Mouse (Mus musculus) embryonic facial prominence, embryonic 11.5 days (tissue): ENCODE results near the gene Usf2. TPM values are rescaled to one million over a fixed set of nuclear protein-coding genes. Genes with fewer than 3 reads are reported as not detected.

Experiments
- ATAC-seq: fragments of 200-750 bp; cut with Nextera tagmentation; replicated peaks from 2 replicates; pipeline ENCODE4 v1.8.0; 2017; ENCODE audit warnings: low read depth; ENCODE audit not compliant: insufficient number of reproducible peaks, low FRiP score, low TSS enrichment
- DNase-seq: peaks from one replicate; pipeline ENCODE4 v3.0.0-alpha.2; 2015; ENCODE audit warnings: low spot score
- H3K27ac ChIP-seq: fragments of 300-500 bp; sonication (generic); replicated peaks from 2 replicates; pipeline ENCODE4 v1.5.1; 2014; ENCODE audit warnings: mild to moderate bottlenecking, low read depth, low read length, control low read depth
- H3K27me3 ChIP-seq: fragments of 300-500 bp; sonication (generic); 2 replicates; pipeline ENCODE4 v1.6.1; 2014; ENCODE audit warnings: mild to moderate bottlenecking, low read length, moderate library complexity, mixed read lengths; ENCODE audit not compliant: control insufficient read depth, insufficient read depth
- H3K36me3 ChIP-seq: fragments of 300-500 bp; sonication (generic); replicated peaks from 2 replicates; pipeline ENCODE4 v1.6.1; 2014; ENCODE audit warnings: low read depth, mild to moderate bottlenecking, low read length, moderate library complexity, mixed read lengths; ENCODE audit not compliant: control insufficient read depth, insufficient read depth
- H3K4me1 ChIP-seq: fragments of 300-500 bp; sonication (generic); 2 replicates; pipeline ENCODE4 v1.6.1; 2014; ENCODE audit warnings: low read length, mixed read lengths; ENCODE audit not compliant: control insufficient read depth, insufficient read depth
- H3K4me2 ChIP-seq: fragments of 300-500 bp; sonication (generic); 2 replicates; pipeline ENCODE4 v1.6.1; 2014; ENCODE audit warnings: low read depth, mild to moderate bottlenecking, control low read depth, low read length, moderate library complexity
- H3K4me3 ChIP-seq: fragments of 300-500 bp; sonication (generic); 2 replicates; pipeline ENCODE4 v1.5.1; 2014; ENCODE audit warnings: low read depth, low read length, control low read depth
- H3K9ac ChIP-seq: fragments of 300-500 bp; sonication (generic); replicated peaks from 2 replicates; pipeline ENCODE4 v1.6.1; 2014; ENCODE audit warnings: mild to moderate bottlenecking, control low read depth, low read length
- H3K9me3 ChIP-seq: fragments of 300-500 bp; sonication (generic); replicated peaks from 2 replicates; pipeline ENCODE4 v1.6.1; 2016; ENCODE audit warnings: mild to moderate bottlenecking, low read length, inconsistent platforms, mixed read lengths; ENCODE audit not compliant: control insufficient read depth
- WGBS: fragments of 180-500 bp; shearing (Covaris S2); extraction: QIAGEN DNeasy Blood & Tissue Kit; methylation state at CpG from one replicate; pipeline ENCODE4 v1.1.7; 2014; 5-methylcytosine and 5-hydroxymethylcytosine counted together
- polyA plus RNA-seq: library from polyadenylated mRNA; unstranded; fragments of >200 nt; fragmentation: Nextera tagmentation; extraction: Ambion mirVana; gene quantifications from 2 replicates; pipeline ENCODE4 v1.2.1, GENCODE M21; 2014

The Usf2 gene
- polyA plus RNA-seq, 1 experiment from 2014 or later: 21.9 TPM

DNA sequence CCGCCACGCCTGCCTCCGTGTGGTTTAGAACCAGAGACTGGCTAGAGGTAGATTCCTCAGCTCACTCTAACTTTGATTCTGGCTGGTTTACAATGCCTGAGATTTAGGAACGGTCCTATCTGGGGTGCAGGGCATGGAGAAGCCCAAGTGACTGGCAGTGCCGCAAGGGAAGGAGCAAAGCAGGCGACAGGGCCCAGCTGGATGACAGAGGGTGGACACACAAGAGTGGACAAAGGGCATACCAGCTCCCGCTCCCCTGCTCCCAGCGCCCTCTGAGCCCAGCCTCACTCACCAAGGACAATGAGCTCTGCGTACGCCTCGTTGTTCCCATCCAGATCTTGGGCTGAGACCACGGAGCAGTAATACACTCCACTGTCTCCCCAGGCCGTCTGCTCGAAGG is 9.1 kb upstream of the Usf2 start:
- H3K9ac ChIP-seq: no peak overlapping the region
- no peak overlapping the region for H3K27ac ChIP-seq
- no peak overlapping the region for H3K4me2 ChIP-seq
- H3K27me3 ChIP-seq: no peaks in the 10 kb centered on the region
- ATAC-seq (no peak), DNase-seq (no peak)
- no peaks in the 10 kb centered on the region for H3K9me3 ChIP-seq
- H3K4me1 ChIP-seq: no peaks in the 10 kb centered on the region
- H3K36me3 ChIP-seq: no peaks in the 10 kb centered on the region
- no peak overlapping the region for H3K4me3 ChIP-seq
- 76% methylated on average over 14 of the region's 14 CpGs for WGBS

DNA sequence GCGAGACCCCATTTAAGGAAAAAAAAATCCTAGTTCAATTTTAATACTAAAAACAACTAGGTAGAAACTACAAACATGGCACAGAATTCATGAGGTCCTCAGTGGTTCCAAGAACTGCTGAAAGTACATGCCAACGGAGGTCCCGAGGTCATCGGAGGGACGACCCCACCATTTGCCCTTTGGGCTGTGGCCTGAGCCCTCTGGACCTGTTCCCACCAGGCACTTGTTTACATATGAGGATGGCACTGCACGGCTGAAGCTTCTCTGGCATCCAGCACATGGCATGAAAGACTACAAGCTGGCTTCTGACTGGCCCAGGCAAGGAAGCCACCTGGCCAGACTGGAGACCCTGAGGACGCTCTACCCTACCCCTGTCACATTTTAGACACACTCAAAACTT is 7.8 kb upstream of the Usf2 start:
- Histone ChIP-seq H3K9me3 (no peaks in the 10 kb centered on the region), H3K27me3 (no peaks in the 10 kb centered on the region), H3K9ac (no peak overlapping the region), H3K4me3 (no peak overlapping the region), H3K4me2 (no peak overlapping the region), H3K36me3 (no peaks in the 10 kb centered on the region), H3K27ac (no peak overlapping the region), H3K4me1 (no peaks in the 10 kb centered on the region)
- WGBS: 84% methylated on average over 7 of the region's 7 CpGs
- ATAC-seq: no peak
- DNase-seq: no peak

DNA sequence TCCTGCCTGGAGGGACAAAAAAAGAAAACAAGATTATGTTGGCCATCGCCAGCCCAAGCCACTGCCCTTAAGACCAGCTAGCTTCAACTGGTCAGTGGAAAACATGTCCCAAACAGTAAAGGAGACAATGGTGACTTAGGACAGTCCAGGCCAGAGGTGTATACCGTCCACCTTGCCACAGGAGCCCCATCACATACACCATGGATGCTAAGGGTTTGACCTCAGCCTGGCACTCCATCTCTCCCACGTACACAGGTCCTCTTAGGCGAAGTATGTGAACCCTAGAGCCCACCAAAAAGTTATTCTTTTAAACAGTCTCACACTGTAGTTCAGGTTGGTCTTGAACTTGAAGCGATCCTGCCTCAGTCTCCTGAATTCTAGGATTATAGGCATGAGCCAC is 6.3 kb upstream of the Usf2 start:
- no peak for ATAC-seq
- Histone ChIP-seq H3K4me2 (no peak overlapping the region), H3K36me3 (no peaks in the 10 kb centered on the region; the same call in 1 of the 2 replicates), H3K27ac (no peak overlapping the region), H3K4me3 (no peak overlapping the region), H3K9me3 (no peaks in the 10 kb centered on the region), H3K9ac (no peak overlapping the region), H3K27me3 (no peaks in the 10 kb centered on the region), H3K4me1 (no peaks in the 10 kb centered on the region)
- DNase-seq: no peak
- 88% methylated on average over 5 of the region's 5 CpGs for WGBS

DNA sequence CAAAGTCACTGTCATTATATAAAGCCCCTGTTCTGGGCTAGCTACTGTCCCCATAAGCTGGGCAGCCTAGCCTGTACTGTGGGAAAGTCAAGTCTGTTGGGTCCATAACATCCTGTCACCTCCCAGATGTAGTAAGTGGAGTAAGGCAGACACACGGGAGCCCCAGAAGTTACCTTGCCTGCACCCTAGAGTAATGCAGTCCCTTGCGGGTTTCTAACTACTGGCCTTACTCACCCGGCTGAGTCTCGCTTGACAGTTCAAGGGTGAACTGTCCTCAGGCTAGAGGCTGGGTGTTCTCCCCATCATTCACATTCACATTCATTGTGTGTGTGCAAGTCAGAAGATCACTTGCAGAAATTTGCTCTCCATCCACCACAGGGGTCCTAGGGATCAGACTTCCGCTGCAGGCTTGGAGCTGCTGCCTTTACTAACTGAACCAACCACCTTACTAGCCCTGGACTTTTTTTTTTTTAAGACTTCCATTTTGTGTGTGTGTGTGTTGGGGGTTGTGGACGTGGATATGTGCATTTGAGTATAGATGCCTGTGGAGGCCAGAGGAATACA is 3.3 kb upstream of the Usf2 start:
- H3K9ac ChIP-seq: no peak overlapping the region
- no peaks in the 10 kb centered on the region; the same call in none of the 2 replicates for H3K36me3 ChIP-seq
- no peak overlapping the region for H3K4me2 ChIP-seq
- ATAC-seq (no peak), DNase-seq (no peak)
- H3K4me1 ChIP-seq: no peaks in the 10 kb centered on the region
- 80% methylated on average over 6 of the region's 6 CpGs for WGBS
- H3K9me3 ChIP-seq: no peaks in the 10 kb centered on the region
- no peak overlapping the region for H3K4me3 ChIP-seq
- H3K27me3 ChIP-seq: no peaks in the 10 kb centered on the region
- H3K27ac ChIP-seq: no peak overlapping the region

DNA sequence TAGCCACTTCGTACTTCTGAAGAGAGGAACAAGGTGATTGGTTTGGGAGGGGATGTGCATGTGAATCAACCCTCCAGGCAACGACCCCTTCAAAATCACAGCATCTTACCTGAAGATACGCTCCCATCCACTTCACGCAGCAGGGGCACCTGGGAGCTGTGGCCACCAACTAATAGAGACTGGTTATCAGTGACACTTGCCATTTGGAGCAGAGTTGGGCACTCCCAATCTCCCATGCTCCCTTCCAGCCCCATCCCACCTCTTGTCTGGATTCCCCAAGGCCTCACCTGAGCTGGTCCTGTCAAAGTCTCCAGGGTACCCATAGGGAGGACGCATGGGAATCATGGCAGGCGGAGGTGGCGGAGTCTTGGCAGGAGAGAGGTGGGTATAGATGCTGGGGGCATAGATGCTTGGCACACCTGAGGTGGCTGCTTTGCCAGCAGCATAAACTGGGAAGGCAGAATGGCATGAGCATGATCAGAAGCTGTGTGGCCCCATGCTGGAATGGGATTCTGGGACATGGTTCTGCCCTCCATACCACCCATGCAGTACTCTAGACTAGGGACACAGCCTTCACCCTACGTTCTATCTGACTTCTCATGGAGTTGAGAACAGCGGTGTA is 2.4 kb upstream of the Usf2 start:
- no peak for ATAC-seq
- Histone ChIP-seq H3K27ac (no peak overlapping the region), H3K9me3 (no peaks in the 10 kb centered on the region), H3K4me3 (no peak overlapping the region), H3K9ac (no peak overlapping the region), H3K36me3 (peaks cover 2% of the 10 kb centered on the region), H3K4me2 (no peak overlapping the region), H3K27me3 (no peaks in the 10 kb centered on the region), H3K4me1 (no peaks in the 10 kb centered on the region)
- DNase-seq: no peak
- WGBS: 96% methylated on average over 9 of the region's 9 CpGs

DNA sequence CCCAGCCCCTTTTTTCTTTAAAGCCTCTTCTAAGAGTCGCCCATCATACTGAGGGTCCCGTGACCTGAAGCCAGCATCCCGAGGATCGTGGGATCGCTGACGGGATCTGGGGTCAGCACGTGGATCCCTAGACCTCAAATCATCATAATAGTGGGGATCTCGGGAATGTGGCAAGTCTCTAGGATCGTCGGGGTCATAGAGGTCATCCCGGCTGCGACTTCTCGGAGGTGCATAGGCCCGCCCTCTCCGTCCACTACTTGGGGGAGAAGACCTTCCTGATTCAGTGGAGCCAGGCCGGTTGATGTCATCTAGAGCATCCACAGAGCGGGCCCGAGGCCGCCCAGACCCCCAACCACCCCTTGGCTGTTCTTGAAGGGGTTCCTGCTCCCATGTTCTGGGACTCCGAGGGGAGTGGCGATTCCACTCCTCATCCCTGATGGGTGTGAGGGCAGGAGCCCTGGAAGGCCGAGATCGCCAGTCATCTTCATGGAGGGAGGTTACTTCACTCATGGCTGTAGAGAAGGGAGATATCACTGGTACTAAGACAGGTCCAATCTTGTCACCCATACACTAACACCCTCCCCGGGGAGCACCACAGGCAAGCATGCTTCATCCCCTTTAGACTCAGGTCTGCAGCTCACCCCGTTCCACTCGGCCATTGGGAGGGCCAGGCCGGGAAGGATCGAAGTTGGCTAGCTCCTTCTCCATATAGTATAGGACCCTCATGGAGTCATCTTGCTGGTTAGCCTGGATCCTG is 1.7 kb upstream of the Usf2 start:
- no peaks in the 10 kb centered on the region for H3K27me3 ChIP-seq
- H3K9ac ChIP-seq: peak overlapping the region; percentile 99
- peak overlapping the region; percentile 97; the same call in 1 of the 2 replicates for H3K27ac ChIP-seq
- peaks cover 7% of the 10 kb centered on the region for H3K36me3 ChIP-seq
- DNase-seq: no peak
- ATAC-seq: no peak
- peak overlapping the region; percentile 54 for H3K4me2 ChIP-seq
- 72% methylated on average over 28 of the region's 28 CpGs for WGBS
- H3K9me3 ChIP-seq: no peaks in the 10 kb centered on the region
- peak overlapping the region; percentile 97 for H3K4me3 ChIP-seq
- H3K4me1 ChIP-seq: no peaks in the 10 kb centered on the region

DNA sequence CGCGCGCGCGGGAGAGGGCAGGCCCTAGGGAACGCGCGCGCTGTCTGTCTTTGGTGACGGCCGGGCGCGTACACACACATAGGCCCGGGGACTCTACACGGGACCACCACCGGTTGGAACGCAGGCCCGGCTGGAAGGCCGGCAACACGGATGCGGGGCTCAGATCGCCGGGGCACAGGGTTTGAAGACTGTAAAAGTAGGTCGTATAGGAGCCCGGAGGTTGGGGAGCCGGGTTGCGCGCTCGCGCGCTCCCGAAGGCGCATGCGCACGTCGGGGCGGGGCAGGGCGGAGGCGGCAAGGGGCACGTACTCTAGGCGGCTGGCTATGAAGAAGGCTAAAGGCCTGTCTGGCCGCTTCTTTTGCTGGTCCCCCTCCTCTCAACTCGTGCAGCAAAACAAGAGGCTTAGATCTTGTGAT is 772 bp upstream of the Usf2 start:
- Histone ChIP-seq H3K27ac (peak overlapping the region; percentile 97), H3K4me3 (peak overlapping the region; percentile 97), H3K9me3 (no peaks in the 10 kb centered on the region), H3K4me2 (peak overlapping the region; percentile 54), H3K9ac (peak overlapping the region; percentile 99), H3K4me1 (no peaks in the 10 kb centered on the region), H3K36me3 (peaks cover 9% of the 10 kb centered on the region), H3K27me3 (no peaks in the 10 kb centered on the region)
- DNase-seq (peak; percentile 86), ATAC-seq (peak; percentile 58; the same call in 1 of the 2 replicates)
- WGBS: under 1% methylated on average over 43 of the region's 43 CpGs

DNA sequence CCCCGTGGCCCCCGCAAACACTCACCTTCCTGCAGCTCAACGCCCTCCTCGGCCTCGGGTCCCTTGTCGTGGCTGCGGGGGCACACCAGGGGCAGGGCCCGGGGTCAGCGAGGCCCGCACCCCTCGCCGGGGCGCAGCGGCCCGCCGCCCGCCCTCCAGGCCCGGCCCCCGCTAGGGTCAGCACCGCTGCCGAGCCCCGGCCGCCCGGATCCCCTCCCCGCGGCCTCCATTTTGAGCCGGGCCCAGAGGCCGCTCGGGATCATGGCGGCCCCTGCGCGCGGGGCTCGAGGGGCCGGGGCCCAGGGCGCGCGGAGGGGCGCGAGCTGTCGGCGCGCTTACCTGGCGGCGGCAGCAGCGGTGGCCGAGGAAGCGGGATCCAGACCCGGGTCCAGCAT is 249 bp downstream of the Usf2 start:
- no peak for DNase-seq
- peak overlapping the region; percentile 99 for H3K9ac ChIP-seq
- peak; percentile 40 for ATAC-seq
- peak overlapping the region; percentile 97 for H3K4me3 ChIP-seq
- peak overlapping the region; percentile 97 for H3K27ac ChIP-seq
- peaks cover 9% of the 10 kb centered on the region for H3K36me3 ChIP-seq
- 0% methylated on average over 19 of the region's 49 CpGs for WGBS
- peak overlapping the region; percentile 89 for H3K4me2 ChIP-seq
- H3K27me3 ChIP-seq: no peaks in the 10 kb centered on the region
- H3K4me1 ChIP-seq: no peaks in the 10 kb centered on the region
- H3K9me3 ChIP-seq: no peaks in the 10 kb centered on the region
